ENCODE assay signal across 8 mouse cellular contexts in the genomic region with DNA sequence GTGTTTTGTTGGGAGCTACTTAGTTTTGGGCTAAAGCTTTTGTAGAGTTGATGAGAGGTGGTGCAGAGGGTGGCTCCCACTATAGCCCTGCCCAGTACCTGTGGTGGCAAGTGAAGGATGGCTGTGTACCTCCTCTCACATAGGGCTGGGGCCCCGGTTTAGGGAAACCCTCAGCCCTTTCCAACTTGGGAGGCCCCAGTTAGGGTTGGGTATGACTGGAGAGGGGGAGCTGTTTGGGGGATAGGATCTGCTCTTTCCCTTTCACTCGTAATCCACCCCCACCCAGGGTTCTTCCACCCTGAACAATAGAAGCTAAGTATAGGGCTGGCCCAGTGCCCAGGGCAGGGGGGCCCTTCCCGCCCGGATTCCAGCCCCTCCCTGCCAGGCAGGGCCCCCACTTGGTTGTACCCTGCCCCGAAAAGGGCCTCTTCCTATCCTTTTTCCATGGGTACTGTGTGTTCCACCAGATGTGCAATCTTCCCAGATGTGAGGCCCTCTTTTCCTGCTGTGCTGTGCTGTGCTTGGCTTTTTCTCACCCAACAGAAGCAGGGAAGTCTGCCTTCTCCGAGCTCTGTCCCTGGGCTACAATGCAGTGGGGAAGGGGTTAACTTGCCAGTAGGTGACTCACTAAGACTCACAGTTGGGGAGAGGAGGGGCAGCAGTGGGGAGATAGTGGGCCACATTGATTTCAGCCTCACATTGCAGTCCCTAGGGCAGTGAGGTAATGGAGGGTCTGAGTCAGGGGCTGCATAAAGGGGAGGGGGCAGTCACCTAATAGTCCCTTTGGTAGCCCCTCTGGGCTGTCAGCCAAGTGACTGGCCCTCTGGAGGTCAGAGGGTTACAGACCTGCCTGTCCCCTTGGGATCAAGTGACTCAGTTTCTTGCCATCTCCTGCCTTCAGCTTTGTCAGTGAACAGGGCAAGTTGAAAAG. TPM values are rescaled to one million over a fixed set of nuclear protein-coding genes. Genes with fewer than 3 reads are reported as not detected.
DNase-seq lines count a peak whose midpoint lies in the region; ATAC-seq and TF ChIP-seq lines count a peak whose summit lies in the region.

No protein-coding gene starts in this region.

- TF ChIP-seq EP300 in heart, postnatal 0 days (IDR thresholded peaks at IDR 0.05; ENCODE audit: low read depth) = peak; percentile 97

- no peaks in the 10 kb centered on the region for H3K9me3 ChIP-seq in embryonic facial prominence, embryonic 14.5 days (ENCODE audit: control insufficient read depth, low read length)
- no peaks in the 10 kb centered on the region for H3K9me3 ChIP-seq in heart, postnatal 0 days (replicated peaks; ENCODE audit: control insufficient read depth, low read length)

- peak; percentile 63 for DNase-seq in layer of hippocampus, adult 11-12 months (ENCODE audit: low spot score)
- DNase-seq in layer of hippocampus, postnatal 25 days (ENCODE audit: extremely low spot score in 1 of 2, low spot score in 1 of 2) = no peak
- peak; percentile 61 for DNase-seq in adipocyte (ENCODE audit: low spot score)
- peak; percentile 96 for DNase-seq in embryonic facial prominence, embryonic 14.5 days (ENCODE audit: low spot score)
- peak; percentile 81 for DNase-seq in heart, postnatal 0 days (ENCODE audit: low spot score)
- peak; percentile 70 to 73 for DNase-seq in kidney, postnatal 36 days
- peak; percentile 75 to 86 for DNase-seq in lung, postnatal 4 days
- DNase-seq in T-cell, adult 2 months (ENCODE audit: low spot score) = no peak

- H3K27ac ChIP-seq in embryonic facial prominence, embryonic 14.5 days (replicated peaks; ENCODE audit: low read depth, low read length) = peak overlapping the region; percentile 99
- peak overlapping the region; percentile 99 for H3K27ac ChIP-seq in heart, postnatal 0 days (ENCODE audit: low read depth)

- H3K4me3 ChIP-seq in embryonic facial prominence, embryonic 14.5 days (ENCODE audit: low read depth, low read length) = peak overlapping the region; percentile 90
- H3K4me3 ChIP-seq in heart, postnatal 0 days (ENCODE audit: low read depth, low read length) = peak overlapping the region; percentile 64

- no peak for TF ChIP-seq CTCF in heart, postnatal 0 days (IDR thresholded peaks at IDR 0.05; ENCODE audit: low read depth)

- peak; percentile 51 for ATAC-seq in embryonic facial prominence, embryonic 14.5 days (ENCODE audit: low read depth)
- ATAC-seq in heart, postnatal 0 days (ENCODE audit: insufficient read depth, low read depth) = peak; percentile 2

- WGBS in embryonic facial prominence, embryonic 14.5 days = 0% methylated on average over 6 of the region's 6 CpGs
- WGBS in heart, postnatal 0 days = 2% methylated on average over 6 of the region's 6 CpGs

- H3K27me3 ChIP-seq in embryonic facial prominence, embryonic 14.5 days (replicated peaks; ENCODE audit: control insufficient read depth, insufficient read depth, low read length) = no peaks in the 10 kb centered on the region
- H3K27me3 ChIP-seq in heart, postnatal 0 days (ENCODE audit: control insufficient read depth, insufficient read depth, low read length) = no peaks in the 10 kb centered on the region

- H3K4me1 ChIP-seq in embryonic facial prominence, embryonic 14.5 days (ENCODE audit: control insufficient read depth, insufficient read depth, low read length) = peaks cover 52% of the 10 kb centered on the region
- peaks cover 60% of the 10 kb centered on the region for H3K4me1 ChIP-seq in heart, postnatal 0 days (ENCODE audit: control insufficient read depth, insufficient read depth)

- H3K4me2 ChIP-seq in embryonic facial prominence, embryonic 14.5 days (ENCODE audit: low read depth, low read length) = peak overlapping the region; percentile 84
- H3K4me2 ChIP-seq in heart, postnatal 0 days (ENCODE audit: low read depth, low read length) = peak overlapping the region; percentile 79

- peak overlapping the region; percentile 77 for H3K9ac ChIP-seq in embryonic facial prominence, embryonic 14.5 days (ENCODE audit: low read depth, low read length)
- H3K9ac ChIP-seq in heart, postnatal 0 days (replicated peaks; ENCODE audit: low read depth, low read length) = peak overlapping the region; percentile 63

- peaks cover 13% of the 10 kb centered on the region for H3K36me3 ChIP-seq in embryonic facial prominence, embryonic 14.5 days (ENCODE audit: control insufficient read depth, insufficient read depth, low read length)
- peaks cover 3% of the 10 kb centered on the region for H3K36me3 ChIP-seq in heart, postnatal 0 days (replicated peaks; ENCODE audit: control insufficient read depth, insufficient read depth, low read length)

RNA-seq across cellular contexts. Expression of gene Cic, which starts 12.6 kb away (rescaled TPM):
- 100 to 1,000 TPM; 176 to 220 TPM for total RNA-seq in layer of hippocampus, postnatal 25 days (2021)
- 48.8 and 49.0 TPM in 2 replicates for polyA plus RNA-seq in embryonic facial prominence, embryonic 14.5 days (2014; fragmentation: Nextera tagmentation; extraction: Ambion mirVana)
- 57.2 and 63.0 TPM in 2 replicates for total RNA-seq in heart, postnatal 0 days (2014; rRNA removed; ENCODE audit: low replicate concordance)
- 15.7 and 16.9 TPM in 2 replicates for polyA plus RNA-seq in heart, postnatal 0 days (2015; fragmentation: Nextera tagmentation; extraction: Ambion mirVana)

RNA-seq across cellular contexts. Expression of gene Pafah1b3, which starts 17.7 kb away (rescaled TPM):
- total RNA-seq in layer of hippocampus, postnatal 25 days (2021) = 10 to 100 TPM; 19.2 to 25.2 TPM
- polyA plus RNA-seq in embryonic facial prominence, embryonic 14.5 days (2014; fragmentation: Nextera tagmentation; extraction: Ambion mirVana) = 173 and 200 TPM in 2 replicates
- 83.9 and 161 TPM in 2 replicates for total RNA-seq in heart, postnatal 0 days (2014; rRNA removed; ENCODE audit: low replicate concordance)
- polyA plus RNA-seq in heart, postnatal 0 days (2015; fragmentation: Nextera tagmentation; extraction: Ambion mirVana) = 57.3 and 61.5 TPM in 2 replicates

RNA-seq across cellular contexts. Expression of gene Prr19, which starts 21.1 kb away (rescaled TPM):
- total RNA-seq in layer of hippocampus, postnatal 25 days (2021) = not detected
- 0.77 and 1.3 TPM in 2 replicates for polyA plus RNA-seq in embryonic facial prominence, embryonic 14.5 days (2014; fragmentation: Nextera tagmentation; extraction: Ambion mirVana)
- not detected in 2 replicates for total RNA-seq in heart, postnatal 0 days (2014; rRNA removed; ENCODE audit: low replicate concordance)
- not detected in 2 replicates for polyA plus RNA-seq in heart, postnatal 0 days (2015; fragmentation: Nextera tagmentation; extraction: Ambion mirVana)

RNA-seq across cellular contexts. Expression of gene Tmem145, which starts 25.8 kb away (rescaled TPM):
- 10 to 100 TPM; 26.0 to 28.1 TPM for total RNA-seq in layer of hippocampus, postnatal 25 days (2021)
- 1.7 and 2.0 TPM in 2 replicates for polyA plus RNA-seq in embryonic facial prominence, embryonic 14.5 days (2014; fragmentation: Nextera tagmentation; extraction: Ambion mirVana)
- total RNA-seq in heart, postnatal 0 days (2014; rRNA removed; ENCODE audit: low replicate concordance) = not detected in 2 replicates
- polyA plus RNA-seq in heart, postnatal 0 days (2015; fragmentation: Nextera tagmentation; extraction: Ambion mirVana) = not detected in 2 replicates

RNA-seq across cellular contexts. Expression of gene Erf, which starts 29.6 kb away (rescaled TPM):
- total RNA-seq in layer of hippocampus, postnatal 25 days (2021) = 10 to 100 TPM; 44.4 to 51.1 TPM
- 23.3 and 26.0 TPM in 2 replicates for polyA plus RNA-seq in embryonic facial prominence, embryonic 14.5 days (2014; fragmentation: Nextera tagmentation; extraction: Ambion mirVana)
- total RNA-seq in heart, postnatal 0 days (2014; rRNA removed; ENCODE audit: low replicate concordance) = 41.4 and 66.8 TPM in 2 replicates
- 6.5 and 7.0 TPM in 2 replicates for polyA plus RNA-seq in heart, postnatal 0 days (2015; fragmentation: Nextera tagmentation; extraction: Ambion mirVana)

Comparison
In these comparisons a context has a peak if more than half of its experiments do, and no peak if none do; other contexts are left out.
1. DNase-seq: peak in layer of hippocampus, adult 11-12 months (single experiment), adipocyte (single experiment), embryonic facial prominence, embryonic 14.5 days (single experiment), heart, postnatal 0 days (single experiment), kidney, postnatal 36 days (2 of 2) and lung, postnatal 4 days (2 of 2); none in layer of hippocampus, postnatal 25 days (0 of 2) and T-cell, adult 2 months (single experiment).